Mouse (Mus musculus) gastrocnemius, postnatal 10 days (tissue): Measurements from ENCODE around the gene Wnt10b. TPM values are rescaled to one million over a fixed set of nuclear protein-coding genes. Genes with fewer than 3 reads are reported as not detected.
"Not testable (repeated sequence)": the region's sequence is repeated elsewhere in the genome, so short reads cannot be mapped to it uniquely, and the experiment has no call there.

Experiments used
- DNase-seq: peaks from one replicate; pipeline ENCODE4 v3.0.0; 2021; ENCODE audit warnings: mixed read lengths
- total RNA-seq, 2 experiments: library from RNA; stranded (reverse); gene quantifications; 2 replicates each; pipeline ENCODE4 v1.2.3; 2021

The Wnt10b gene
- total RNA-seq, 2 experiments from 2014 or later: 1.3 to 1.5 TPM

DNA sequence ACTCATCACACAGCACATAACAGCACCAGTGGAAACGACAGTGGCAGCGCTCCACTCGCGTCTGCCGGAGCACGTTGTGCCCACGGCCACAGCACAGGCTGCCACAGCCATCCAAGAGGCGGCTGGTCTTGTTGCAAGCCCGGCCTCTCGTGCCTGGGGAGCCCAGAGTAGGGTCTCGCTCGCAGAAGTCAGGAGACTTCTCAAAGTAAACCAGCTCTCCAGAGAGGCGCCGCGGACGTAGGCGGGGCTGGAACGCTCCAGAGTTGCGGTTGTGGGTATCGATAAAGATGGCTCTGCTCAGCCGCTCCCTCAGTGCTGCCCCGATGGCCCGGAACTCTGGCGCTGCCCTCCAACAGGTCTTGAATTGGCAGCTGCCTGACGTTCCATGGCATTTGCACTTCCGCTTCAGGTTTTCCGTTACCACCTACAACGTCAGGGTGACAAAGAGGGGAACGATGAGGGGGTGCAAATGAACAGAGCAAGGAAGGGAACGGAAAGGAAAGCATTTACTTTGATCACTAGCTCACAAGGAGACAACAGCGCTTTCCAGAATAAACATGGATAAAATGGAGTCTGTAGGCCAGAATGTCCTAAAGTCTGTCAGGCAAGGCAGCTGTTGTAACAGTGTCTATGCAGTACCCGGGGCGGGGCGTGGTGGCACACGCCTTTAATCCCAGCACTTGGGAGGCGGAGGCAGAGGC is 5.3 kb downstream of the Wnt10b start:
- no peak for DNase-seq

DNA sequence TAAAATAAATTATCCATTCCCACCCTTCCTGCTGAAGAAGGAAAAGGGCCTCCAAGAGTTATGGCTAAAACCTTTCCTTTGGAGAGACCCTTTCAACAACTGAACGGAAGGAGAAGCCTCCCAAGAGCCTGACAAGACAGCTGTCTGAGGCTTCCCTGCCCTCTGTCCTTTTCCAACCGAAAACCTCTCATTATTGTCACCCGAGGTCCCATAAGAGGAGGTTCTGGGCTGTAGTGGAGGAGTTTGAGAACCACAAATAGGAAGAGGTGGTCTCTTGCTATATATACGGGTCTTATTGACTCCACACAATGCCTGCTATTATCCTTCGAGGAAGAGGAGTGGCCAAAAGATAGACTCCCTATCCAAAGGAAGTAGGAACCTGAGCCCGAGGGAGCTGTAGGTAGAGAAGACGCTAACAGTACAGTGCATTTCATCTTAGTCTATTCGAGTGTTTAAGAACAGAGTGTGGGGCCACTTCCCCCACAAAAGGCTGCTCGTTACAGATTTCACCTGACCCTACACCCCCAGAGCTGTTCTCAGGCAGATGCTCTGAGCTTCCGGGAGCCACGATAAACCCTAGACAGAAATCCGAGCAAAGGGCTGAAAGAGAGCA is 6.0 kb downstream of the Wnt10b start:
- DNase-seq: no peak

DNA sequence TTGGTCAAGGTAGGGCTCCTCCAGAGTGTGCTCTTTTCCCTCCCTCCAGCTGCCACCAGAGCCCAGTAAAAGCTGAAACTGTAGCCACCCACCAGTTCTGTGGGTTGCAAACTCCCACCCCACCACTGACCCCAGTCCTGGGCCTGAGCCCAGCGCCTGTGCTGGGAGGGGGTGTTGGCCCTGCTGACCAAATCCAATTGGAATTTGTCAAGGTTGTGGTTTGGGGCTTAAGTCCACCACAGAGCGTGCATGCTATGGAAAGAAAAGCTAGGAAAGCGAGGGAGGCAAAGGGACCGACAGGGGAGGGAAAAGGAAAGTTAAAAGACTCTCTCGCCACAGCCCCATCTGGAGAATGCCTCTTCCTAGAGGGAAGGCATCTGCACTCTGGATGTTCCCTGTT is 9.7 kb downstream of the Wnt10b start:
- no peak for DNase-seq

DNA sequence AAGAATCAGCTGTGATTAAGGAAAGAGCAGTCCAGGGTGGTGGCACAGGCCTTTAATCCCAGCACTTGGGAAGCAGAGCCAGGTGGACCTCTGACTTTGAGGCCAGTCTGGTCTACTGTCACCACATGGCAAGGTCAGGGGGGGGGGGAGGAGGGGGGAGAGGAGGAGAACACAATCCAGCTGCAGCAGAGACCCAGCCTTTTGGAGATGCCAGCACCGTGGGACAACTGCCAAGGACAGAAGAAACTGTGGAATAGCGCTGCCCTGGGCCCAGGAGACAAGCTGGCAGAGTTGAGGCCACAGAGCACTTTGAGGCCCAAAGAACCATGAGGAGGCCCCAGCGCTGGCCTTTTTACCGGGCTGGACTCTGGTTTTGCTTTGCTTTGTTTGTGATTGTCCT is 12.0 kb downstream of the Wnt10b start:
- no peak for DNase-seq

DNA sequence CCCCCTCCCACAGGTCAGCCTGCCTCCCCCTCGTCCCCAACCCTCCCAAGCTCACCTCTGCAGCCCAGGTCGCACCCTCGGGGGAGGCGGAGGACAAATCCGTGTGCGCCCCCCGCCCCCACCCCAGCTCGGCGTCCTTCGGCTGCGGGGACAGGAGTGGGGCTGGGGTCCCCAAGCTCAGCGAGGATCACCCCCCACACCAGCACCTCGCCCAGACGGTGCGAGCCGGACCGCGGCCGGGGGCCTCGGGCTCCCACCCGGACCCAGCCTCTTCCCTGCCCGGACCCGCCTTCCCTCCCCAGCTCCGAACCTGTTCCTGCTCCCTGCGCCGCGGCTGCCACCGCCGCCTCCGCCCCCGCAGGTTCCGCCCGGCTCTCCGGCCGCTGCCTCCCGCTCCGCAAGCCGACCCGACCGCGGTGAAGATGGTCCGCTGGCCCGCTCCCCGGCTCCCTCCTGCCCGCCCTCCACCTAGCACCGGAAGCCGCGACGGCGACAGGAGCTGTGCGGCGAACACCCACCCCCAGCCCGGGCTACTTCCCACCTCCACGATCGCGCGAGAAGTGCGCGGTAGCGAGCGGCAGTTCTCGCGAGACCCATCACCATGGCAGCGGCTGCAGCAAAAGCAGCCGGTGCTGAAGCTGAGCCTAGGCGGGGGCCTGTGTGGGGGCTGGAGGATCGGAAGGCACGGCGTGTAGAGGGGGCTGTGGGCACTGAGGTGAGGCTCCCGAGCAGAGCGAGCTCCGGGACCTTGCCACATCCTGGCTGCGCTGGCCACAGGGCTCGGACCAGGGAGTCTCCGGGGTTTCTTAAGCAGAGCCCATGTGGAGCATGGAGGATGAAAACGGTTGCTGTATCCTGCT is 15.1 kb downstream of the Wnt10b start, which contains the start of gene Arf3:
Gene Arf3, minus strand, starts transcription at position 545 of the 860 bp plus-strand sequence.
- peak; percentile 96 for DNase-seq

DNA sequence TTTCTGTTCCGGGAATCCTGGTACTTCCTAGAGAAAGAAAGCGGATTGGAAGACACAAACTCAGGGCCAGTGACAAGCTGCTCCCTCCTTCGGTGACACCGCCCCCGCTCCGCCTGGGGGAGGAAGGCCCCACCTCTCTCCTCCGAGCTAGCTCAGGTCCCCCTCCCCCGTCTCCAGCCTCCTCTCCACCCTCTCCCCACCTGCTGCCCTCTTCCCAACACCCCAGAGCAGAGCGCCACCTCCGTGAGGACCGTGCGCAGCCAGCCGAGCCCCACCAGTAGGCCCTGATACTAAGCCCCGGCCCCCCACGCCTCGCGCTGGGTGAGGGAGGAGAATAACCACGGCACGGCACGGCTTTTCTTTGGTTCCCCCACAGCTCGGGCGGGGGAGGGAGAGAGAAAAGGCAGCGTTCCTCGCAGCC is 15.7 kb downstream of the Wnt10b start:
- peak; percentile 59 for DNase-seq

DNA sequence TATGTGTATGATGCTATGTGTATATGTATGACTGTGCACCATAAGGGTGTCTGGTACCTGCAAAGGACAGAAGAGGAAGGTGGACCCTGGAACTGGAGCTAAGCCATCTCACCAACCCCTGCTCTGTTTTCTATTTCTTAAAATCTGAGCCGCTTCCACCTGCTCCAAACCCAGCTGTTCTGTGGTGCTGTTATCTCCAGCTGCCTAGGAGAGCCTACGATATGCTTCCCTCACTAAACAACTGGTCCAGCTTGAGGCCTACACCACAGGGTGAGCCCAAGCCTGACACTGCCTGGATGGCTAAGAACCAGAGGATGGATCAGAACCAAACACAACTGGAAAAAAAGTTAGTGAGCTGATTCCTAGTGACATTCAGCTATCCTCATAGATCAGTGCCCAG is 23.8 kb downstream of the Wnt10b start:
- DNase-seq: no peak

DNA sequence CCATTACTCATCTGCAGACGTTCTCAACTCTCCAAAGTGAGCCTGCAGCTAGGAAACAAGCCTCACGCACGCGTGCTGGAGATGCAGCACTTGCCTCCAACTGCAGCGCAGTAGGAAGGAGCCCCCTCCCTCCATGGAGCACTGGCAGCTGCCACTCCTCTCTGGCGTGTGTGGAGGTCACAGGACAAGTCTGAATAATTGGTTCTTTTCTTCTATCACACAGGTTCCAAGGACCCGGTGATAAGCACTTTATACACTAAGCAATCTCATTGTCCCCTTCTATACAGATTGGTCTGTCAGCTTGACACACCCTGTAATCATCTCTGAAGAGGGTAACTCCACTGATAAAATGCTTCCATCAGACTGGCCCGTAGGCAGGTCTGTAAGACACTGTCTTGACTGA is 24.9 kb downstream of the Wnt10b start:
- DNase-seq: no peak

DNA sequence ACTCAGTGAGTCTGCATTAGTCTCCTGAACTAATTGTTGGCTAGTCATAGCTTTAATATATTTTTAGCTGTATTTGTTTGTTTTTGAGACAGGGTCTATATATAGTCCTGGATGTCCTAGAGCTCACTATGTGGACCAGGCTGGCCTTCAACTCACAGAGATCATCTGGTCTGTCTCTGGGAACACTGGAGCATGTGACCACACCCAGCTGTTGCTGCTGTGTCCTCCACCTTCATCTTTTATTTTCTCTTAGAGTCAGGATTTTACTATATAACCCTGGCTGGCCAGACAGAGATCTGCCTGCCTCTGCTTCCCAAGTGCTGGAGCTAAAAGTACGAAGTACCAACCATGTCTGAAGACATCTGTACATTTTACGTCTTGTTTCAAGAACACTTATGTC is 28.9 kb downstream of the Wnt10b start:
- no peak for DNase-seq

DNA sequence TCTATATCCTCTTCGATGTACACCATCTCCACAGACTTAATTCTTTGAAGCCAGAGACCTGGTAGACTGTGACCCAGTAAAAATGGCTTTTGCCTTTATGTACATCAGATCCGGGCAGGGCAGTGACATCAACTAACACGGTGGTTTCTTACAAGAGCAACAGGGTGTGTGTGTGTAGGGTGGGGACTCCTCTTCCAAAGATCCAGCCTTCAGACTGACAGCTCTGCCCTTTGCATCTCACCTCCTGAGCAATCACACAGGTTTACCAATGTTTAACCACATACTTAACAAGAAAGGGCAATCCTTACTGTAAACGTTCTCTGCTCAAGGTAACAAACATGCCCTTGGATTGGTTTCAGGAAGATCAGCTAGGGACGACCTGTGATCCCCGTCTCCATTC is 30.7 kb downstream of the Wnt10b start:
- no peak for DNase-seq

DNA sequence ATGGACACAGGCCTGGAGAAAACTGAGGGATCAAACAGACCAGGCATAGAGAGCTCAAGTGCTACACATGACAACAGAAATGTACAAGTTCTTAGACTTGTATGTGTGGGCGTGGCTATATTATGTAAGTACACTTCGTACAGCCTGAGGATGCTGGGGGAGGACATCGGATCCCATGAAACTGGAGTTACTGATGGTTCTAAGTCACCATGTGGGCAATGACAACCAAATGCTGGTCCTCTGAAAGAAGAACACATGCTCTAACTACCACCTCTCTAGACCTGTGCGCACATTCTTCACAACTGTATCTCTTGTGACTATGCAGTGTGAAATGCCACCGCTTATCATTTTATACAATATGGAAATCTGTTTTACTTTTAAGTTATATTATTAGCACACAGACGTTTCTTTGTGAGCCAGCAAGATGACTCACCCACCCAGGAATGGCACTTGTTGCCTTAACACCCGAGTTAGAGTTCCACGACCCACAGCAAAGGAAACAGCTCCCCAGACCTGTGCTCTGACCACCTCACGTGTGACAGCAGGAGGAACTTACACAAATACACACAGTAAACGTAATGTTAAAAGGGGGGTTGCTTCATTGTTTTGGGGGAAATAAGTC is 31.5 kb downstream of the Wnt10b start:
- no peak for DNase-seq

DNA sequence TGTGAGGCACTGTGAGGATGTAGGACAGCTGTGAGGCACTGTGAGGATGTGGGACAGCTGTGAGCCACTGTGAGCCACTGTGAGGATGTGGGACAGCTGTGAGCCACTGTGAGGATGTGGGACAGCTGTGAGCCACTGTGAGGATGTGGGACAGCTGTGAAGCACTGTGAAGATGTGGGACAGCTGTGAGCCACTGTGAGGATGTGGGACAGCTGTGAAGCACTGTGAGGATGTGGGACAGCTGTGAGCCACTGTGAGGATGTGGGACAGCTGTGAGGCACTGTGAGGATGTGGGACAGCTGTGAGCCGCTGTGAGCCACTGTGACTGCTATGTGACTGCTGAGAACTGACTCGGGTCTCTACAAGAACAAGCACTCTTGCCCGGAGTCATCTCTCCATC is 34.1 kb downstream of the Wnt10b start:
- not testable (repeated sequence) for DNase-seq

DNA sequence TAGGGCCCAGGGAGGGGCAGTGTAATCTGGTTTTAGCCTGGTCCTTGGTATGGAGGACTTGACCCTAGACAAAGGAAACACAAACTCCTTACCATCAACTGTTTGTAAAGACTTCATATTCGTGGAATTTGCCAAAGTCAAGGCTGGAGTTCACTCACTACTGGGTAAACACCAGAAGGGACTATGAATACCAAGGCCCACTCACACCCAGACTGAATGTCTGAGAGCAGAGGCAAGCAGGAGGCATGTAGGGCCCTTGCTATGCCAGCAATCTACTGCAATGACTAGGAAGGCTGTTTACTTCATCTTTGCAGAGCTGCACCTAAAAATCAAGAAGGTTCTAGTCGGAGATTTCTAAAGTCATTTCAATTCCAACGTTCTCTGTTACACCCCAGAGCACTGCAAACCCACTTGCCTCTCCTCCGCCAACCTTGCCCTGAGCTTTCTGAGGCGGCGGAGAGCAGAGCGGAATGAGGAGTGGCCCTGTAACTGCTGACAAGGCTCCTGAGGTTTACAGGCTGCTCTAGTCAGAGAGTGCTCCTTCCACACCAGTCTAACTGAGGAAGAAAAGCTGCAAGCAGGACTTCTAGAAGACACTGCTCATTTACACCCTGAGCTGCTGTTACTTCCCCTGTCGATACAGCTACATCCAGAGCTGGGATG is 35.1 kb downstream of the Wnt10b start:
- DNase-seq: no peak

DNA sequence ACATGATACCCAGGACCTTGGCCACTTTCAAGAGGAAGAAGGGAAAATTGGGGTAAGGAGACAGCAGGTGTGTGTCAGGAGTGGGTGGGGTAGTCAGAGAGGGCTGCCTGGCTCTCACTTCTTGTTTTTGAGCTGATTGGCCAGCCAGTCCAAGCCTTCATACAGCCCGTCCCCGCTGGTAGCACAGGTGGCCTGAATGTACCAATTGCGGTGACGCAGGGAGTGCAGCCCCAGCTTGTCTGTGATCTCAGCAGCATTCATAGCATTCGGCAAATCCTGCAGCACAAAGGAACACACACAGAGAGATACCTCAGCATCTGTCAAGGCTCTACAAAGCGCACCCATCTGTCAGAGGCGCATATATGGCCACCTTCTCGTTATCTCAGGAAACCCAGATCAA is 37.7 kb downstream of the Wnt10b start:
- DNase-seq: no peak

DNA sequence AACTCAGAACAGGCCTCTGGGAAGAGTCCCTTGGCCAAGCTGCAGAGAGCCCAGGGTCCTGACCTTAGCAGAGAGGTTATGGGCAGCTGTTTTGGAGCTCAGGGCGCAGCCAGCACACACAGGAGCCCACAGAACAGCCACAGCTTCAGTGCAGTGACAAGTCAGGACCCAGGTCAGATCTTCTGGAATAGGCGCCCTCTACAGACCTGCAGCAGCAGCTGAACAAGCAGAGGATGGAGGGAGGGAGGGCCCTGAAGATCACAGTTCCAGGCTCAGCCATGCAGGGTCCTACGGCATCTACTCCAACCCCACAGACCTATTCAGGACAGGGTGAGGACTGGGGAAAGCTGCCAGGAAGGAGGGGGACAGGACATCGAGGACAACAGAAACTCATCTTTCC is 39.2 kb downstream of the Wnt10b start:
- DNase-seq: no peak

DNA sequence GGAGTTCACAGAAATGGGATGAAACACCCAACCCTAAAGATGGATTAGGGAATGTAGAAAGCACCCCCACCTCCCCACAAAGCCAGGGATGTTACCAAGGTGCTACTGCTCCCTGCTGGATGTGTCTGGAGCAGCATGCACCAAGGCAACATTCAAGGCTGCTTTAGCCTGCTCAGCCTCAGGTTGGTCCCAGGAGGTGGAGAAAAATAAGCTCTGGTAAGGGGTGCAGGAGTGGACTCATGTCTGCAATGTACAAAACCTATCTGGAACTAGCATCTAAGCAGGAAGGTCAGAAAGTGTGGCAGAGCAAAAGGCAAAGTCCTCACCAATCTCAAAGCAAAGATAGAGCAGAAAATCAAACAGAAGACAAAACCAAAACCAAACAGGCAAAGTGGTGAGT is 40.1 kb downstream of the Wnt10b start:
- DNase-seq: peak; percentile 25

DNA sequence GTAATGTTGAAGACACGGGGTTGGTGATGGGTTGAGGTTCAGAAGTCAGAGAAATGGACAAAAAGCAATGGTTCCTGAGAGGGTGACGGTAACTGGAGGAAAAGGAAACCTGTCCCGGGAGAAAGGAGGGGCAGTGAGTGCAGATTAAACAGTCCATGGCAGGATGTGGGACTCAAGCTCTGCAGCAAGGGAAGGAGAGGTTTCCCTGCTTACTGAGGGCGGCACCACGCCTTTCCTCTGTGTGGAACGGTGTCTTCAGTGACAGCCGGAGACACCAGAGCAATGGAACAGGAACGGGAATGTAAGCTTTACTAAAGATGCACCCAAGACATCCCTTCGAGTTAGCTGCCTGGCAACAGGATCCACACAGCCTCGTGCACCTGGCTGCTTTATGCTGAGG is 41.4 kb downstream of the Wnt10b start:
- DNase-seq: no peak

DNA sequence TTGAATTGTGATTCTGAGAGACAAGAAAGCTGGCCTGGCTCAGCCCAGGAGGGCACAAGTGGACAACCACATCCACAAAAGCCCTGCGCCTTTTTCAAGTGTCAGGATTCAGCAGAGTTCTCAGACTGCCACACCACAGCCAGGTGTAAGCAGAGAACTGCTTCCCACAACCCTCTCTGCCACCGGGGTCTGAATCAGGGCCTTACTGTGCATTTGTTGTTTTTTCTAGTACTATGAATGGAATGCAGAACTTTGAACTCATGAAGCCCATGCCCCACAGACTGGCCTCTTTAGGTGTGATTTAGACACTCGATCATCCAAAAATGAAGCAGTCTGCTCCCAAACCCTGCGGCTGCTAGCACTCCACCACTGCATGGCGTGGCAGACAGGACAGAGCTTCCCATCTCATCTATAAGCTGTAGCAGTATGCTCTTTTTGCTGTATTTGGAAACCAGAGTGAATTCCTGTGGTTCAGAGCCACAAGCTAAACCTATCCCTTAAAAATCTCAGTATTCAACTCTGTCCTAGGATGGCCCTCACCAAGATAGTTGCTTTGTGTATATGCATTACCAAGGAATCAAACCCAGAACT is 43.9 kb downstream of the Wnt10b start:
- no peak for DNase-seq

DNA sequence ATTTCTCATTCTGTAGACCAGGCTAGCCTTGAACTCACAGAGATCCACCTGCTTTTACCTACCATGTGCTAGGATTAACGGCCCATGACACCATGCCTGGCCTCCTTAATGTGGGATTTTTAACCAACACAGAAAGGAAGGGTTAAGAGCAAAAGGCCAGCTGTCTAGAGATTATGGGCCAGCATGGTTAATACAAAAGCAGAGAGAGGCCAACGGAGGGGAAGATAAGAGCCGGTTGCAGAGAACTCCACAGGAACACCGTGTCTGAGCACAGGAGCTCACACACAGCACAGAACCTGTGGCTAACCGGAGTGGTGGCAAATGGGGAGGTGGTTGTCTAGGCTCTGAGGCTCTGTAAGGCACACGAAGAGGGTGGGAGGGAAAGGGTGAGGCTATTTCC is 44.6 kb downstream of the Wnt10b start:
- DNase-seq: no peak

DNA sequence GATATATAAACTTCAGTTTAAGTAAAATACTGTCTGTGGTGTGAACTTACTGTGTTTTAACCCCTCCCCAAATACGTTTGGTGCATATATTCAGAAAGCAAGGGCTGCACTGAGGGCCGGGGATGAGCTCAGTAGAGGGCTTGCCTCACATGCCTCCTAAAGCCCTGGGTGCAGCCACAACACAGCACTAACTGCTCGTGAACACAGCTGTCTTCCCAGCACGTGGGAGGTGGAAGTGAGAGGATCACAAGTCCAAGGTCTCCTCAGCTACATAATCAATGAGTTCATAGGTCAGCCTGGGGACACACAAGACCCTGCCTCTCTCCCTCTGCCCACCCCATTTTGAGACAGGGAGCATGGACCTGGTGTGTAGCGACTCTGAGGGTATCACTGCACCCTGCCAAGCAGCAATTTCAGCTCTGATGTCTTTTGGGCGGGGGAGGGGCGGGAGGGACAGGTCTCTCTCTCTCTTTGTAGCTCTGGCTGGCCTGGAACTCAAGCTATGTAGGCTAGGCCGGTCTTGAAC is 45.9 kb downstream of the Wnt10b start:
- no peak for DNase-seq

DNA sequence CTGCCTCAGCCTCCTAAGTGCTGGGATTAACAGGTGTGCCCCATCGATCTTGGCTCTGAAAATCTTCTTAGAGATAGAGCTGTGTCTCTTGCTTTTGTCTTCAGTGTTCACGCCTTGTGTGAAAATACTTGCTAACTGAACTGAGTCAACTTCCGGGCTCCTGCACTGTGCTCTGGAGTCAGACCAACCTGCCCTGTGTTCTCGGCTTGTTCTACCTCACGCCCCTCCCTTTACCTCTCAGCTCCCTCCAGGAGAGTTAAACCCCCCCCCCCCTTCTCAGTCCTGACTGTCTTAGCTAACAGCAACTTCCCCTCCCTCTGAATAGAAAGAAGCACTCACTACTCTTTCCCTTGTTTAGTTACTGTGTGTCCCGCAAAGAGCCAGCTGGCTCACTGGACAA is 47.2 kb downstream of the Wnt10b start:
- DNase-seq: no peak
